Mouse (Mus musculus) brain, embryonic 14.5 days (tissue): ENCODE results near the gene P4hb. TPM values are rescaled to one million over a fixed set of nuclear protein-coding genes. Genes with fewer than 3 reads are reported as not detected.
"Not testable (repeated sequence)": the region's sequence is repeated elsewhere in the genome, so short reads cannot be mapped to it uniquely, and the experiment has no call there.

ENCODE experiments used
- DNase-seq: peaks from one replicate; pipeline ENCODE4 v3.0.0-alpha.2; 2011; ENCODE audit warnings: low read depth
- CTCF ChIP-seq: fragments of 200-500 bp; IDR thresholded peaks from 2 replicates; pipeline ENCODE4 v1.5.1; 2012; ENCODE audit warnings: inconsistent platforms, mild to moderate bottlenecking, moderate library complexity, borderline replicate concordance; ENCODE audit not compliant: insufficient read depth, insufficient read length; ENCODE audit errors: extremely low read depth
- POLR2A ChIP-seq: fragments of 200-500 bp; IDR thresholded peaks from 2 replicates; pipeline ENCODE4 v1.6.1; 2012; ENCODE audit warnings: mild to moderate bottlenecking, inconsistent platforms, borderline replicate concordance; ENCODE audit not compliant: poor library complexity, insufficient read depth, insufficient read length, severe bottlenecking; ENCODE audit errors: extremely low read depth
- polyA plus RNA-seq: library from polyadenylated mRNA; depleted of rRNA; stranded (reverse); fragments of >200 nt; gene quantifications from 2 replicates; pipeline ENCODE4 v1.2.3, GENCODE M21; 2012

P4hb gene
- polyA plus RNA-seq, 1 experiment: 206 TPM

DNA sequence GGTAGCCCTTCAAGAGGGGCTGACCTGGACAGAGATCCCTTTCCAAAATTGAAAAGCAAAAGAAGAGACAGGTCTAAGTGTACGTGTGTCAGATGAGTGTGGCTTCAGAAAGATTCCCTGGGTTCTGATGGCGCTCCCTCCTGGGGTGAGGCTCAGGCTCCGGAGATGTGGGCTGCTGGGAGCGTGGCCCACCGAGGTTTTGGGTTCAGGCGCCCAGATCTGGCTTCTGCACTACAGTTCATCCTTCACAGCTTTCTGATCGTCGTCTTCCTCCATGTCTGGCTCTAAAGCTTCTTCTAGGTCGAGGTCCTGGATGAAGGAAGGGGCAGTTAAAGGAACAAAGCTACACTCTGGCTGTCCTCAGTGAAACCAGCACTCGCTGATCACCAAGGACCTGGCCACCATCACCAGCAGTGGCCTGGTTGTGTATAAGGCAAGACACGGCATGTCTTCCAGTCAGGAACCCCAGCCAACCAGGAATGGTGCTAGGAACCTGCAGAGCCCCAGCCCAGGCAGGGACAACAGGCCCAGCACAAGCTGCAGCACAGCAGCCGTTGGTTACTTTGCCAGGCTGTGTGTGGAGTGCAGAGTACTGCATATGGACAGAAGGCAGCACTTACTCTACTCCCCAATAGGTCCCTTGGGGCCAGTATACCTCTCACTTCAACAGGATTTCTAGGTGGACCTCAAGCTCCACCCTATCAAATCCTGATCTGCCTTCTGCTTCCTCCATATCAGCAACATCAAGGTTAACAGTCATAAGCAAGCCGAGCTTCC, 11.9 kb downstream of the P4hb start:
- TF ChIP-seq CTCF (no peak), POLR2A (no peak)
- DNase-seq: no peak

- not testable (repeated sequence) for DNase-seq
Observed at GRCm38 (mm10) chr11:120558843-120559242, 14.2 kb downstream of the P4hb start.

DNA sequence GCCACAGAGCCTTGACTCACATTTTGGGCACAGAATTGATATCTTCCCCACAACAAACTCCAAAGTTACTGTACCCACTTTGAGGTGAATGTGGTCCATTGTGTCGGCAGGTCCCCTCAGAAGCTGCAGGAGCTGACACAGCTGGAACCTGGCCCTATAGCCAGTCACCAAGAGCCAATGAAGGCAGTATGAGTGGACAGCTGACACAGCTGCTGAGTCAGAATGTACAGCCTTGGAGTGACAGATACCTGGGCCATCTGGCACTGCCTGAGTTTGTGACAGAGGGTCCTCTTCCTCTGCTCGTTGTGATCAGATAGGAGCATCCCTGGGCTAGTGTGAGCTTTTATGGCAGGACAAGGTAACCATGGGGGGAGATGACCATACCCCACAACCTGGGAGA, 17.8 kb downstream of the P4hb start:
- DNase-seq: no peak
- TF ChIP-seq POLR2A: no peak
- TF ChIP-seq CTCF: no peak

DNA sequence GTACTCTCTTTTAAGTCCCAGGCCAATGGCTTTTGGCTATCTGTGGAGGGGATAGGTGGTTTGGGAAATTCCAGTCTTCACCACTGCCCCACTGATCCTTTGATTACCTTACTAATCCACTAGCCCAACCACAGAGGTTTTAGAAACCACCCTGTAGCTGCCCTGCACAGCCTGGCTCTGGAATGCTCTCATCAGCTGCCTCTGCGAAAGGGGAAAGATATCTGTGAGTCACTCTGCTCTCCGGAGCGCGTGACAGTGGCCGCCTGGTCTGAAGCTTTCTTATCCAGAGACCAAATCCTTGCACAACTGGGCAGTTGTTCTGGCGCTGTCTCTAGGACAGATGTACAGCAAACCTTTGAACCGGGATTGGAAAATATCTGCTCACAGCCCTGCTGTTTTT, 18.2 kb downstream of the P4hb start:
- no peak for DNase-seq
- TF ChIP-seq POLR2A: no peak
- no peak for TF ChIP-seq CTCF

DNA sequence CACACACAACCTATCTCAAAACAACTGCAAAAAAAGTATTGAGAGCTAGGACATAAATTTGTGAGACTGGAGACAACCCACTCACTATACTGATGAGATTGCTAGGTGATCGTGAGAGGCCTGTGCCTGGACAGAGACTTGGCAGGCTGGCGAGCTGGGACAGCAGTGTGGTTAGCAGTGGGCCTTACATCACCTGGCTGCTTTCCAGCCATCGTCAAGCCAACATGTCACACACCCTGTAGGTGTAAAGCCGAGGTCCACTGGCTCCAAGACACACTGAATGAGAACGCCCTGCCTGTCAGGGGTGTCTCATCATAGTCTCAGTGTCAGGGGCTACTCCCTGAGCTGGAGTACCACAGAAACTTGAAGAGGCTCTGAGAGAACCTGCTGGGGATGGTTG, 20.3 kb downstream of the P4hb start:
- TF ChIP-seq CTCF (no peak), POLR2A (no peak)

GRCm38 (mm10) chr11:120550810-120551440, 22.1 kb downstream of the P4hb start, which contains the start of gene Ppp1r27:
Ppp1r27 (minus strand) TSS chr11:120551132.
- DNase-seq: no peak
- TF ChIP-seq POLR2A (no peak), CTCF (no peak)

More for the DNA sequence above, 20.3 kb downstream of the P4hb start:
- DNase-seq: no peak

- DNase-seq: no peak
Observed at GRCm38 (mm10) chr11:120549986-120550809, 22.9 kb downstream of the P4hb start.

GRCm38 (mm10) chr11:120549168-120549945, 23.7 kb downstream of the P4hb start, which contains the start of gene Mcrip1:
Mcrip1 (minus strand) TSS chr11:120549727.
- peak; percentile 96 for DNase-seq
- TF ChIP-seq POLR2A: peak; percentile 61; the same call in 1 of the 2 replicates
- no peak for TF ChIP-seq CTCF

More at GRCm38 (mm10) chr11:120549986-120550809, 22.9 kb downstream of the P4hb start:
- TF ChIP-seq POLR2A (no peak), CTCF (no peak)

GRCm38 (mm10) chr11:120548786-120549167, 24.3 kb downstream of the P4hb start:
- DNase-seq: no peak
- TF ChIP-seq CTCF (no peak), POLR2A (no peak)

- TF ChIP-seq CTCF (no peak), POLR2A (no peak)
- DNase-seq: no peak
Observed at GRCm38 (mm10) chr11:120548214-120548613, 24.8 kb downstream of the P4hb start.
